Mouse (Mus musculus): ENCODE results near the gene Kprp.

GRCm38 (mm10) chr3:92825808-92826207 lies 1.2 kb downstream of the Kprp start:
- TF ChIP-seq FLI1 (IDR thresholded peaks at IDR 0.05; ENCODE audit: low read length), result no peak
- TF ChIP-seq GATA1 (IDR thresholded peaks at IDR 0.05; ENCODE audit: borderline replicate concordance, low read length), result no peak

Measured in megakaryocyte, embryonic 14.5 days (primary cell).